Mouse (Mus musculus) T-cell, adult 2 months (primary cell): ENCODE data around the gene Rnpc3.
"Not testable (repeated sequence)": the region's sequence is repeated elsewhere in the genome, so short reads cannot be mapped to it uniquely, and the experiment has no call there.

ENCODE experiments used
- DNase-seq: peaks from one replicate; pipeline ENCODE4 v3.0.0; 2022; ENCODE audit warnings: low spot score

Gene Rnpc3

GRCm38 (mm10) chr3:113629606-113630359, at the start of gene Rnpc3:
TSS of gene Rnpc3 (minus strand) at chr3:113630149.
- peak; percentile 91 for DNase-seq

GRCm38 (mm10) chr3:113656940-113657339, 27.0 kb upstream of the Rnpc3 start:
- DNase-seq = no peak

- DNase-seq = no peak
These were observed 24.4 kb upstream of the Rnpc3 start for GRCm38 (mm10) chr3:113654335-113654734.

GRCm38 (mm10) chr3:113651386-113651785, 21.4 kb upstream of the Rnpc3 start:
- DNase-seq = not testable (repeated sequence)

- DNase-seq = no peak
These were observed 9.6 kb upstream of the Rnpc3 start for GRCm38 (mm10) chr3:113639545-113639944.

- DNase-seq = no peak
These were observed 4.3 kb upstream of the Rnpc3 start for GRCm38 (mm10) chr3:113634220-113634619.

GRCm38 (mm10) chr3:113631611-113632010, 1.7 kb upstream of the Rnpc3 start:
- DNase-seq = no peak

GRCm38 (mm10) chr3:113630564-113630963, 615 bp upstream of the Rnpc3 start:
- peak; percentile 25 for DNase-seq

GRCm38 (mm10) chr3:113606599-113606998, 23.4 kb downstream of the Rnpc3 start, which contains the start of gene Amy1:
TSS of gene Amy1 (minus strand) at chr3:113606699.
- DNase-seq = no peak

GRCm38 (mm10) chr3:113590844-113591243, 39.1 kb downstream of the Rnpc3 start:
- no peak for DNase-seq

GRCm38 (mm10) chr3:113574578-113574977, 55.4 kb downstream of the Rnpc3 start:
- DNase-seq = no peak

GRCm38 (mm10) chr3:113574138-113574537, 55.8 kb downstream of the Rnpc3 start:
- no peak for DNase-seq

- no peak for DNase-seq
These were observed 57.8 kb downstream of the Rnpc3 start for GRCm38 (mm10) chr3:113572158-113572557.
